Mouse (Mus musculus): ENCODE results near the gene Cdc42se1.

- TF ChIP-seq CTCF (IDR thresholded peaks at IDR 0.05; ENCODE audit: extremely low read depth, insufficient read length, insufficient replicate concordance, low read depth, low read length) (no peak), POLR2A (IDR thresholded peaks at IDR 0.05; ENCODE audit: low read depth, low read length) (no peak)
These were observed 11.4 kb downstream of the Cdc42se1 start for GRCm38 (mm10) chr3:95239971-95240370.

Measured in small intestine, adult 2 months (tissue).